Mouse (Mus musculus) v-Abl transformed pro-B cells (cell line): ENCODE data around the gene Bbx.

Experiments
- in situ Hi-C, 2 experiments: fragments of 400-800 bp; cut with MboI; formaldehyde crosslinking; loops; one replicate each; pipeline ENCODE4 v1.15.1; 2025; ENCODE audit not compliant: unreplicated experiment in 2 of 2

The Bbx gene

GRCm38 (mm10) chr16:50324292-50324691 lies 107.9 kb downstream of the Bbx start:
- in situ Hi-C loops, result loop anchor here in 1 of 2 experiments (25.0 kb wide), 1 partner anchor 1312 kb away; no protein-coding TSS in a partner anchor

GRCm38 (mm10) chr16:50321368-50321767 lies 110.8 kb downstream of the Bbx start:
- in situ Hi-C loops, result loop anchor here in 1 of 2 experiments (25.0 kb wide), 1 partner anchor 1309 kb away; no protein-coding TSS in a partner anchor

GRCm38 (mm10) chr16:50318255-50318654 lies 113.9 kb downstream of the Bbx start:
- in situ Hi-C loops, result loop anchor here in 1 of 2 experiments (25.0 kb wide), 1 partner anchor 1306 kb away; no protein-coding TSS in a partner anchor

- in situ Hi-C loops, result loop anchor here in 1 of 2 experiments (25.0 kb wide), 1 partner anchor 1303 kb away; no protein-coding TSS in a partner anchor
These were observed 116.7 kb downstream of the Bbx start for GRCm38 (mm10) chr16:50315349-50315969.

GRCm38 (mm10) chr16:50311588-50311987 lies 120.6 kb downstream of the Bbx start:
- in situ Hi-C loops, result loop anchor here in 1 of 2 experiments (25.0 kb wide), 1 partner anchor 1299 kb away; no protein-coding TSS in a partner anchor

GRCm38 (mm10) chr16:50309411-50310042 lies 122.7 kb downstream of the Bbx start:
- in situ Hi-C loops, result loop anchor here (5.0 to 25.0 kb wide), 10 partner anchors 547 to 1297 kb away; no protein-coding TSS in a partner anchor

- in situ Hi-C loops, result loop anchor here (5.0 to 25.0 kb wide), 10 partner anchors 546 to 1296 kb away; no protein-coding TSS in a partner anchor
These were observed 123.9 kb downstream of the Bbx start for GRCm38 (mm10) chr16:50308256-50308655.

- in situ Hi-C loops, result loop anchor here (5.0 to 25.0 kb wide), 10 partner anchors 545 to 1295 kb away; no protein-coding TSS in a partner anchor
These were observed 125.0 kb downstream of the Bbx start for GRCm38 (mm10) chr16:50307231-50307630.

GRCm38 (mm10) chr16:50306727-50307126 lies 125.5 kb downstream of the Bbx start:
- in situ Hi-C loops, result loop anchor here (5.0 to 25.0 kb wide), 10 partner anchors 544 to 1294 kb away; no protein-coding TSS in a partner anchor

- in situ Hi-C loops, result loop anchor here (5.0 to 25.0 kb wide), 10 partner anchors 543 to 1293 kb away; no protein-coding TSS in a partner anchor
These were observed 127.0 kb downstream of the Bbx start for GRCm38 (mm10) chr16:50305156-50305555.

GRCm38 (mm10) chr16:50302566-50302965 lies 129.6 kb downstream of the Bbx start:
- in situ Hi-C loops, result loop anchor here (5.0 to 25.0 kb wide), 6 partner anchors 435 to 1290 kb away; no protein-coding TSS in a partner anchor

GRCm38 (mm10) chr16:50298743-50299443 lies 133.3 kb downstream of the Bbx start:
- in situ Hi-C loops, result loop anchor here (10.0 kb wide), 2 partner anchors 254 to 654 kb away; no protein-coding TSS in a partner anchor

GRCm38 (mm10) chr16:50293502-50294228 lies 138.5 kb downstream of the Bbx start:
- in situ Hi-C loops, result loop anchor here (5.0 to 10.0 kb wide), 3 partner anchors 249 to 649 kb away; no protein-coding TSS in a partner anchor

GRCm38 (mm10) chr16:50292834-50293233 lies 139.4 kb downstream of the Bbx start:
- in situ Hi-C loops, result loop anchor here (5.0 to 10.0 kb wide), 3 partner anchors 248 to 648 kb away; no protein-coding TSS in a partner anchor

GRCm38 (mm10) chr16:50289764-50290163 lies 142.4 kb downstream of the Bbx start:
- in situ Hi-C loops, result loop anchor here (5.0 to 10.0 kb wide), 3 partner anchors 245 to 645 kb away; no protein-coding TSS in a partner anchor

GRCm38 (mm10) chr16:50272813-50273212 lies 159.4 kb downstream of the Bbx start:
- in situ Hi-C loops, result no loop called here

- in situ Hi-C loops, result no loop called here
These were observed 169.5 kb downstream of the Bbx start for GRCm38 (mm10) chr16:50262647-50263046.

- in situ Hi-C loops, result no loop called here
These were observed 170.0 kb downstream of the Bbx start for GRCm38 (mm10) chr16:50262209-50262608.

GRCm38 (mm10) chr16:50261741-50262140 lies 170.4 kb downstream of the Bbx start:
- in situ Hi-C loops, result no loop called here
